Mouse (Mus musculus): ENCODE results near the gene Ppef1.
"Not testable (repeated sequence)": the region's sequence is repeated elsewhere in the genome, so short reads cannot be mapped to it uniquely, and the experiment has no call there.

Ppef1 gene

GRCm38 (mm10) chrX:160735650-160736049 is at the start of gene Ppef1:
Gene Ppef1 (minus strand): TSS chrX:160735765.
- no peak for DNase-seq (ENCODE audit: low read depth)

GRCm38 (mm10) chrX:160782276-160782675 is 46.7 kb upstream of the Ppef1 start:
- DNase-seq (ENCODE audit: low read depth), result no peak

GRCm38 (mm10) chrX:160773033-160773432 is 37.5 kb upstream of the Ppef1 start:
- no peak for DNase-seq (ENCODE audit: low read depth)

- DNase-seq (ENCODE audit: low read depth), result not testable (repeated sequence)
Observed at GRCm38 (mm10) chrX:160769622-160770021, 34.1 kb upstream of the Ppef1 start.

- no peak for DNase-seq (ENCODE audit: low read depth)
Observed at GRCm38 (mm10) chrX:160767713-160768112, 32.1 kb upstream of the Ppef1 start, which contains the start of gene Rs1. Gene Rs1 (plus strand): TSS chrX:160768013.

GRCm38 (mm10) chrX:160766233-160766616 is 30.7 kb upstream of the Ppef1 start:
- DNase-seq (ENCODE audit: low read depth), result no peak

GRCm38 (mm10) chrX:160765389-160766232 is 30.0 kb upstream of the Ppef1 start:
- DNase-seq (ENCODE audit: low read depth), result peak; percentile 93

GRCm38 (mm10) chrX:160750808-160751207 is 15.2 kb upstream of the Ppef1 start:
- no peak for DNase-seq (ENCODE audit: low read depth)

GRCm38 (mm10) chrX:160748653-160749052 is 13.1 kb upstream of the Ppef1 start:
- DNase-seq (ENCODE audit: low read depth), result no peak

- no peak for DNase-seq (ENCODE audit: low read depth)
Observed at GRCm38 (mm10) chrX:160745399-160745798, 9.8 kb upstream of the Ppef1 start.

GRCm38 (mm10) chrX:160699171-160699570 is 36.4 kb downstream of the Ppef1 start:
- no peak for DNase-seq (ENCODE audit: low read depth)

GRCm38 (mm10) chrX:160691559-160691958 is 44.0 kb downstream of the Ppef1 start:
- DNase-seq (ENCODE audit: low read depth), result no peak

- DNase-seq (ENCODE audit: low read depth), result no peak
Observed at GRCm38 (mm10) chrX:160690094-160690493, 45.5 kb downstream of the Ppef1 start.

GRCm38 (mm10) chrX:160669992-160670391 is 65.6 kb downstream of the Ppef1 start:
- DNase-seq (ENCODE audit: low read depth), result no peak

GRCm38 (mm10) chrX:160610882-160611644 is 124.5 kb downstream of the Ppef1 start:
- DNase-seq (ENCODE audit: low read depth), result no peak

- DNase-seq (ENCODE audit: low read depth), result no peak
Observed at GRCm38 (mm10) chrX:160610482-160610881, 125.1 kb downstream of the Ppef1 start.

GRCm38 (mm10) chrX:160609849-160610248 is 125.7 kb downstream of the Ppef1 start:
- peak; percentile 65 for DNase-seq (ENCODE audit: low read depth)

- DNase-seq (ENCODE audit: low read depth), result peak; percentile 25
Observed at GRCm38 (mm10) chrX:160603981-160604541, 131.5 kb downstream of the Ppef1 start.

- DNase-seq (ENCODE audit: low read depth), result no peak
Observed at GRCm38 (mm10) chrX:160603316-160603715, 132.2 kb downstream of the Ppef1 start.

- no peak for DNase-seq (ENCODE audit: low read depth)
Observed at GRCm38 (mm10) chrX:160602770-160603169, 132.8 kb downstream of the Ppef1 start.

- no peak for DNase-seq (ENCODE audit: low read depth)
Observed at GRCm38 (mm10) chrX:160601053-160601452, 134.5 kb downstream of the Ppef1 start.

GRCm38 (mm10) chrX:160598562-160599458 is 136.8 kb downstream of the Ppef1 start:
- DNase-seq (ENCODE audit: low read depth), result no peak
